Mouse (Mus musculus): ENCODE results near the gene Akap5. TPM values are rescaled to one million over a fixed set of nuclear protein-coding genes. Genes with fewer than 3 reads are reported as not detected.

The Akap5 gene
- polyA plus RNA-seq, 1 experiment from 2014 or later = 5.9 TPM

GRCm38 (mm10) chr12:76372881-76373818, 48.5 kb downstream of the Akap5 start:
- Histone ChIP-seq H3K9me3 (no peaks in the 10 kb centered on the region), H3K4me3 (replicated peaks) (no peak overlapping the region), H3K27me3 (no peaks in the 10 kb centered on the region), H3K4me2 (no peak overlapping the region), H3K4me1 (peaks cover 24% of the 10 kb centered on the region), H3K36me3 (replicated peaks) (no peaks in the 10 kb centered on the region), H3K9ac (no peak overlapping the region; the same call in 1 of the 2 replicates), H3K27ac (no peak overlapping the region)
- no peak for ATAC-seq (ENCODE audit: low FRiP score)
- 66% methylated on average over 7 of the region's 7 CpGs for WGBS

GRCm38 (mm10) chr12:76373991-76374390, 49.3 kb downstream of the Akap5 start:
- no peak overlapping the region for H3K27ac ChIP-seq

GRCm38 (mm10) chr12:76374911-76375310, 50.2 kb downstream of the Akap5 start:
- Histone ChIP-seq H3K9me3 (no peaks in the 10 kb centered on the region), H3K36me3 (replicated peaks) (no peaks in the 10 kb centered on the region), H3K4me3 (replicated peaks) (no peak overlapping the region), H3K9ac (no peak overlapping the region), H3K27me3 (no peaks in the 10 kb centered on the region), H3K4me1 (peaks cover 17% of the 10 kb centered on the region), H3K27ac (no peak overlapping the region), H3K4me2 (no peak overlapping the region)
- 91% methylated on average over 4 of the region's 4 CpGs for WGBS
- no peak for ATAC-seq (ENCODE audit: low FRiP score)

More at GRCm38 (mm10) chr12:76373991-76374390, 49.3 kb downstream of the Akap5 start:
- 78% methylated on average over 6 of the region's 6 CpGs for WGBS
- Histone ChIP-seq H3K9ac (no peak overlapping the region), H3K4me1 (peaks cover 17% of the 10 kb centered on the region), H3K9me3 (no peaks in the 10 kb centered on the region), H3K4me2 (no peak overlapping the region), H3K4me3 (replicated peaks) (no peak overlapping the region), H3K27me3 (no peaks in the 10 kb centered on the region), H3K36me3 (replicated peaks) (no peaks in the 10 kb centered on the region)
- no peak for ATAC-seq (ENCODE audit: low FRiP score)

- no peak for ATAC-seq (ENCODE audit: low FRiP score)
- Histone ChIP-seq H3K4me2 (no peak overlapping the region), H3K9ac (no peak overlapping the region), H3K9me3 (no peaks in the 10 kb centered on the region), H3K4me3 (replicated peaks) (no peak overlapping the region), H3K4me1 (peaks cover 17% of the 10 kb centered on the region), H3K27me3 (no peaks in the 10 kb centered on the region), H3K27ac (no peak overlapping the region), H3K36me3 (replicated peaks) (no peaks in the 10 kb centered on the region)
- WGBS = 89% methylated on average over 3 of the region's 3 CpGs
Observed at GRCm38 (mm10) chr12:76375506-76375905, 50.8 kb downstream of the Akap5 start.

DNA sequence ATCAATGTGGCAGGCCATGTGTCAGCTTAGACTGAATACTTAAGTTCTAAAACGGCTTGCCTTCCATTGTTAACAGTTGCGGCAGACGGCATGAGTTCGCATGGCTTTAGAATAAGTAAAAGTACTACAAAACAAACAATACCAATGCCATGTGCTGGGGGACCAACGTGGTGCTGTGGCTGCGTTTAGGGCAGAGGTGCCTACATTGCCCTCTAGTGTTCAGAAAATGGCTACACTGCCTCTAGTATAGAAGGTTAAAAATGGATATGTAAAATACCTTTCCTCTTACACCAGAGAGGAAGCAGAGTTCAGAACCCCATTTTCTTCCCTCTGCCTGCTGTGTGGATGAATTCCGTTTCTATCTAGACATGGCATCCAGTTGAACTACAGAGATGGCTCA, 52.0 kb downstream of the Akap5 start:
- H3K4me3 ChIP-seq (replicated peaks) = no peak overlapping the region
- no peak overlapping the region for H3K4me2 ChIP-seq
- no peak overlapping the region for H3K9ac ChIP-seq
- H3K27me3 ChIP-seq = no peaks in the 10 kb centered on the region
- no peaks in the 10 kb centered on the region; the same call in 1 of the 2 replicates for H3K36me3 ChIP-seq (replicated peaks)
- no peaks in the 10 kb centered on the region for H3K9me3 ChIP-seq
- H3K27ac ChIP-seq = no peak overlapping the region
- H3K4me1 ChIP-seq = peaks cover 15% of the 10 kb centered on the region
- WGBS = 27% methylated on average over 7 of the region's 7 CpGs
- no peak for ATAC-seq (ENCODE audit: low FRiP score)

DNA sequence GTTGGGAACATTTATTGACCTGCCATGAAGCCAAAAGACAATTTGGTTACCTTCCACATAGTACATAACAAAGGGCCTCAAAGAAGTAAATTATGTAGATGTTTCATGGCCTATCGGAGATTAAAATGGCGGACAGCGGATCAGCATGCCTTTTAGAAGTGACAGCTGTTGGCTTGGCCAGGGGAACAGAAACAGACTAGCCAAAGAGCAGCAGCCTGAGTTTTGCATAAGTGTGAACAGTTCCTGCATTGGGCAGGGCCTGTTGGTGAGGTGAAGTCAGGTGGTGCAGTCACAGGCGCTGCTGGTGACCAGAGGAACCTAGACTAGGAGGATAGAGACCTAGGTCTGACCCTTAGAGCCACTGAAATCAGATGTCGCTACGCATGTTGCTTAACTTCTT, 52.4 kb downstream of the Akap5 start:
- H3K27ac ChIP-seq = no peak overlapping the region
- no peak overlapping the region for H3K9ac ChIP-seq
- no peak for ATAC-seq (ENCODE audit: low FRiP score)
- WGBS = 90% methylated on average over 6 of the region's 6 CpGs
- no peaks in the 10 kb centered on the region for H3K27me3 ChIP-seq
- no peaks in the 10 kb centered on the region; the same call in 1 of the 2 replicates for H3K36me3 ChIP-seq (replicated peaks)
- H3K4me1 ChIP-seq = peaks cover 11% of the 10 kb centered on the region
- H3K4me2 ChIP-seq = no peak overlapping the region
- H3K9me3 ChIP-seq = no peaks in the 10 kb centered on the region
- H3K4me3 ChIP-seq (replicated peaks) = no peak overlapping the region

DNA sequence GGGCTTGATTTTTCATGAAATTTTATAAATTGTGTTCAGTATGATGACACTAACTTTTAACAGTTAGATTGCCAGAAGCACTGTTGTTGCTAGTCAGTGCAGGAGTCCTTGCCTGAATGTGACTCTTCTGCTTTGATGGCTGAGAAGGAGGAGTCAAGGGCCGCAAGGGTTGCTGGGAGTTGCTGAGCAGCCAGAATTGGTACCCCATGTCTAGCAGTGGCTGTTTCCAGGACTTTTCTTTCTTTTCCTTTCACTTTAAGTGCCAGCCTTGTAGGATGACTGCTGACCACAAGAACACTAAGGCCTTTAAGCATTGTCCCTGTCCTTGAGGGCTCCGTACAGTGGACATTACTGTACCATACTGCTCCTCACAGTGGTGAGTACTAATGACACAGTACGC, 53.0 kb downstream of the Akap5 start:
- Histone ChIP-seq H3K27ac (no peak overlapping the region), H3K9ac (no peak overlapping the region), H3K27me3 (no peaks in the 10 kb centered on the region), H3K4me3 (replicated peaks) (no peak overlapping the region), H3K36me3 (replicated peaks) (no peaks in the 10 kb centered on the region; the same call in 1 of the 2 replicates), H3K9me3 (no peaks in the 10 kb centered on the region), H3K4me1 (peaks cover 4% of the 10 kb centered on the region), H3K4me2 (no peak overlapping the region)
- no peak for ATAC-seq (ENCODE audit: low FRiP score)
- 93% methylated on average over 3 of the region's 3 CpGs for WGBS

GRCm38 (mm10) chr12:76378556-76378955, 53.9 kb downstream of the Akap5 start:
- H3K9ac ChIP-seq = no peak overlapping the region
- no peak for ATAC-seq (ENCODE audit: low FRiP score)
- WGBS = 94% methylated on average over 5 of the region's 5 CpGs

DNA sequence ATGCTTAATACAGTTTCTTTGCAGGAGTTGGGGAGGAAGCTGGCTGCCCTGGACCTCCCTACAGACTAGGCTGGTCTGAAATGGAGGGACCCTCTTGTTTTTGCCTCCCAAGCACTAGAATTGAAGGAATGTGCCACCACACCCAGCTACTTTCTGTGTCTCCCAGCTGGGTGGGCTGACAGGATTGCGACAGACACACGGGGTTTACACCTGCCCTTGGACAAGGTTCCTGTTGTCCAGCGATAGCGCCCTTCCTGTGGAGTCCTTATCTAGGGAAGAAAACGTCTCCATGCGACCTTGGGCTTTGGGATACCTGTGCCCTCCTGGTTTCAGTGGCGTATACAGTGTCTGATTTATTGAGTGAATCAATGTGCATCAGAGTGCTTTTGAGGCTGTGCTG, 55.5 kb downstream of the Akap5 start:
- no peak for ATAC-seq (ENCODE audit: low FRiP score)
- Histone ChIP-seq H3K9me3 (no peaks in the 10 kb centered on the region), H3K36me3 (replicated peaks) (peaks cover 1% of the 10 kb centered on the region), H3K4me1 (no peaks in the 10 kb centered on the region), H3K4me2 (no peak overlapping the region), H3K9ac (no peak overlapping the region), H3K27ac (no peak overlapping the region), H3K27me3 (no peaks in the 10 kb centered on the region), H3K4me3 (replicated peaks) (no peak overlapping the region)
- WGBS = 92% methylated on average over 7 of the region's 7 CpGs

More at GRCm38 (mm10) chr12:76378556-76378955, 53.9 kb downstream of the Akap5 start:
- Histone ChIP-seq H3K27me3 (no peaks in the 10 kb centered on the region), H3K36me3 (replicated peaks) (no peaks in the 10 kb centered on the region; the same call in 1 of the 2 replicates), H3K4me3 (replicated peaks) (no peak overlapping the region), H3K4me1 (no peaks in the 10 kb centered on the region), H3K27ac (no peak overlapping the region), H3K9me3 (no peaks in the 10 kb centered on the region), H3K4me2 (no peak overlapping the region)

Other genes with a start within 250 kb of the Akap5 start
- gene Esr2, start 147.6 kb upstream of the Akap5 start, polyA plus RNA-seq (2016; fragmentation: Nextera tagmentation; extraction: Ambion mirVana) = 0.06 and 0.13 TPM in 2 replicates
- not detected in 2 replicates for gene Tex21, start 78.1 kb upstream of the Akap5 start, polyA plus RNA-seq (2016; fragmentation: Nextera tagmentation; extraction: Ambion mirVana)
- 64.0 and 67.6 TPM in 2 replicates for gene Mthfd1, start 69.6 kb upstream of the Akap5 start, polyA plus RNA-seq (2016; fragmentation: Nextera tagmentation; extraction: Ambion mirVana)
- gene Zbtb25, start 44.7 kb downstream of the Akap5 start, polyA plus RNA-seq (2016; fragmentation: Nextera tagmentation; extraction: Ambion mirVana) = 20.0 and 22.5 TPM in 2 replicates
- gene Zbtb1, start 45.4 kb downstream of the Akap5 start, polyA plus RNA-seq (2016; fragmentation: Nextera tagmentation; extraction: Ambion mirVana) = 8.2 and 8.5 TPM in 2 replicates
- gene Hspa2, start 79.3 kb downstream of the Akap5 start, polyA plus RNA-seq (2016; fragmentation: Nextera tagmentation; extraction: Ambion mirVana) = 4.6 and 4.8 TPM in 2 replicates
- 0.13 and 0.93 TPM in 2 replicates for gene Ppp1r36, start 92.6 kb downstream of the Akap5 start, polyA plus RNA-seq (2016; fragmentation: Nextera tagmentation; extraction: Ambion mirVana)
- 1.0 TPM in 2 replicates for gene Plekhg3, start 206.0 kb downstream of the Akap5 start, polyA plus RNA-seq (2016; fragmentation: Nextera tagmentation; extraction: Ambion mirVana)

Data from forebrain, embryonic 12.5 days (tissue).